Mouse (Mus musculus): ENCODE results near the gene Paqr9. TPM values are rescaled to one million over a fixed set of nuclear protein-coding genes. Genes with fewer than 3 reads are reported as not detected.

Paqr9 gene
- total and polyA plus RNA-seq, 2 experiments from 2014 or later: 6.3 to 26.0 TPM

DNA sequence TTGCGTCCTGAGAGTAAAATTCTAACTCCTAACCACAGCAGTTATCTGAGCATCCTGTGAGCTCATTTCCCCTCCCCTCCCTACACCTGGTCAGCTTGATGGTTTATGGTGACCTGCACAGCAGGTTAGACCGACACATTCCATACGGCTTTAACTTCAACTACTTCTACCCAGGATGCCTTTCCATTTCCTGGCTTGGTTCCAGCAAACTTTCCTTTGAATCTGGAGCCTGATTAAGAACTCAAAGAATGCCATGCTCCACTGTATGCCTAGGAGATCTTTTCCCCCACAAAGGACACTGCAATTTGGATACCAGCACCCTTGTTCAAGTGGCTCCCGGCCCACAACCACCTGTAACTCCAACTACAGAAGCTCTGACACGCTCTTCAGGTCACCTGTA lies 38.9 kb upstream of the Paqr9 start:
- Histone ChIP-seq H3K4me3 (ENCODE audit: low read depth, low read length) (no peak overlapping the region), H3K4me1 (ENCODE audit: insufficient read depth) (no peaks in the 10 kb centered on the region), H3K36me3 (ENCODE audit: insufficient read depth) (no peaks in the 10 kb centered on the region), H3K9ac (no peak overlapping the region), H3K27ac (ENCODE audit: low read depth, low read length) (no peak overlapping the region), H3K4me2 (ENCODE audit: low read depth) (no peak overlapping the region), H3K27me3 (ENCODE audit: insufficient read depth, low read length) (no peaks in the 10 kb centered on the region), H3K9me3 (ENCODE audit: low read length) (no peaks in the 10 kb centered on the region)
- TF ChIP-seq CTCF (IDR thresholded peaks at IDR 0.05; ENCODE audit: low read depth): no peak
- no peak for ATAC-seq
- 77% methylated on average over 5 of the region's 5 CpGs for WGBS
- DNase-seq: peak; percentile 17

DNA sequence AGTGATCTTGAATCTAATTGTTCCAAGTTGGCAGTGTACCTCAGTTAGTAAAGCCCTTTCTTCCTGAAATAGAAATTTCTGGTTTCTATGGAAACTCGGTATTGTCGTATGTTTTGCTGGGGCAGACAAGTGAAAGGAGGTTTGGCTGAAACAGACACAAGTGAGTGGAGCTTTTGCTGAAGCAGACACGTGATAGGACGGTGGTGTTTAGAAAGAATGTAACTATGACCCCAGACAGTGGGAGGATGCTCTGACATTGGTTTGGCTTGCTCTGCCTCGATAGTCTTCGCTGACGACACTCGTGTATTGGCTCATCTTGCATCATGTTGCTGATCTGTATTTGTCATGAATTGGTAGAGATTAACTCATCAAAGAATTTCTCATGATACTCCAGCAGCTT lies 38.4 kb upstream of the Paqr9 start:
- Histone ChIP-seq H3K9ac (no peak overlapping the region), H3K4me1 (ENCODE audit: insufficient read depth) (no peaks in the 10 kb centered on the region), H3K36me3 (ENCODE audit: insufficient read depth) (no peaks in the 10 kb centered on the region), H3K4me2 (ENCODE audit: low read depth) (no peak overlapping the region), H3K9me3 (ENCODE audit: low read length) (no peaks in the 10 kb centered on the region), H3K27ac (ENCODE audit: low read depth, low read length) (no peak overlapping the region), H3K27me3 (ENCODE audit: insufficient read depth, low read length) (no peaks in the 10 kb centered on the region), H3K4me3 (ENCODE audit: low read depth, low read length) (no peak overlapping the region)
- DNase-seq: peak; percentile 25
- peak; percentile 40; the same call in 1 of the 2 replicates for ATAC-seq
- TF ChIP-seq CTCF (IDR thresholded peaks at IDR 0.05; ENCODE audit: low read depth): no peak
- 73% methylated on average over 8 of the region's 8 CpGs for WGBS

DNA sequence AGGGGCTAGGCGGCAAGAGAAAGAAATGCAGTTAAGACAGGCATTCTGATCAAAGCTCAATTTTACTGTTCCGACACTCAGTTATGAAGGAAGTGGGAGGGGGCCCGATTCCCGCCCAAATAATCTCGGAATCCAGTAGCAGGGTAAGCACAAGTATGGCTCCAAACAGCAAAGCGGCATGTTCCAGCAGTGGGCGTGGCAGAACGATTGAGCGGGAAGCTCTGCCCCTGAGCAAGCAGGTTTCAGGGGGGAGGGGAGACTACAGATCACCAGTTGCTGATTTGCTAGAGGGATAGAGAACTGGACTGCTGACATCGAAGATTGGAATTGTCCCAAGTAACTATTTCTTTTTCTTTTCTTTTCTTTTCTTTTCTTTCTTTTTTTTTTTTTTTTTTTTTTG lies 37.9 kb upstream of the Paqr9 start:
- ATAC-seq (no peak), DNase-seq (no peak)
- Histone ChIP-seq H3K27me3 (ENCODE audit: insufficient read depth, low read length) (no peaks in the 10 kb centered on the region), H3K36me3 (ENCODE audit: insufficient read depth) (no peaks in the 10 kb centered on the region), H3K4me2 (ENCODE audit: low read depth) (no peak overlapping the region), H3K27ac (ENCODE audit: low read depth, low read length) (no peak overlapping the region), H3K9ac (no peak overlapping the region), H3K4me3 (ENCODE audit: low read depth, low read length) (no peak overlapping the region), H3K9me3 (ENCODE audit: low read length) (no peaks in the 10 kb centered on the region), H3K4me1 (ENCODE audit: insufficient read depth) (no peaks in the 10 kb centered on the region)
- 57% methylated on average over 10 of the region's 10 CpGs for WGBS
- TF ChIP-seq CTCF (IDR thresholded peaks at IDR 0.05; ENCODE audit: low read depth): no peak

DNA sequence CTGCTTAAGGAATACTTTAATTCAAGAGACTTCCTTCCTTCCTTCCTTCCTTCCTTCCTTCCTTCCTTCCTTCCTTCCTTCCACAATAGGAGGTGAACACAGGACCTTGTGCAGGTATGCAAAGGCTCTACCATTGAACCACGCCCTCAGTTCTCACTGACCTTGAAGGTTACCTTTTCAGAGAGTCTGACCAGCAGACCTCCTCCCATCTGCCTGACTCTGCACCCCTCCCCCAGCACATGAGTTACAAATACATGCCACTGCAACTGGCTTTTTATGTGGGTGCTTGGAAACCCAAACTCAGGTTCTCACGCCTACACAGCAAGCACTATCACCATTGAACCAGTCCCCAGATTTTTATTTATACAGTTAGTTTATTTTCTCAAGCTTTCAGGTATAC lies 36.9 kb upstream of the Paqr9 start:
- 82% methylated on average over 2 of the region's 2 CpGs for WGBS

DNA sequence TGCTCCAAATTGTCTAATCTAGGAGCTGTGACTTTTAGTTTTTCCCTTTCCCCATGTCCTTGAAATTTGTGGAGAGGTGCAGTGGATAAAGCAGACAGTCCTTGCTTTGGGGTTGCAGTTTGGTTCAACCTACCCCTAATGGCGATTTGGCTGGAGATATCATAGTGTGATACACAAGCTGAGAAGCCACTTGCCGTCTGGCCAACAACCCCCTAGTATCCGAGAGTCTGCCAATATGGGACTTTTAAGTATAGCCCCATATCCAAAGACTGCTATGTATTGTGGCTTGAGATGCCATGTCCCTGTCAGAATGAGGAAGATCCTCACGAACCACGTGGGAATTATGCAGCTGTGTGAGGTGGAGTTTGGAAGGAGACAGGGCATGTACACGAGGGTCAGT lies 34.1 kb upstream of the Paqr9 start:
- Histone ChIP-seq H3K9ac (no peak overlapping the region), H3K36me3 (ENCODE audit: insufficient read depth) (no peaks in the 10 kb centered on the region), H3K9me3 (ENCODE audit: low read length) (no peaks in the 10 kb centered on the region), H3K4me3 (ENCODE audit: low read depth, low read length) (no peak overlapping the region), H3K27ac (ENCODE audit: low read depth, low read length) (no peak overlapping the region), H3K4me2 (ENCODE audit: low read depth) (no peak overlapping the region), H3K27me3 (ENCODE audit: insufficient read depth, low read length) (no peaks in the 10 kb centered on the region), H3K4me1 (ENCODE audit: insufficient read depth) (no peaks in the 10 kb centered on the region)
- DNase-seq (no peak), ATAC-seq (no peak)
- no peak for TF ChIP-seq CTCF (IDR thresholded peaks at IDR 0.05; ENCODE audit: low read depth)
- 72% methylated on average over 6 of the region's 6 CpGs for WGBS

More for the DNA sequence above, 36.9 kb upstream of the Paqr9 start:
- Histone ChIP-seq H3K4me1 (ENCODE audit: insufficient read depth) (no peaks in the 10 kb centered on the region), H3K27me3 (ENCODE audit: insufficient read depth, low read length) (no peaks in the 10 kb centered on the region), H3K27ac (ENCODE audit: low read depth, low read length) (no peak overlapping the region), H3K9me3 (ENCODE audit: low read length) (no peaks in the 10 kb centered on the region), H3K36me3 (ENCODE audit: insufficient read depth) (no peaks in the 10 kb centered on the region), H3K4me3 (ENCODE audit: low read depth, low read length) (no peak overlapping the region), H3K9ac (no peak overlapping the region), H3K4me2 (ENCODE audit: low read depth) (no peak overlapping the region)
- no peak for ATAC-seq
- DNase-seq: no peak
- TF ChIP-seq CTCF (IDR thresholded peaks at IDR 0.05; ENCODE audit: low read depth): no peak

DNA sequence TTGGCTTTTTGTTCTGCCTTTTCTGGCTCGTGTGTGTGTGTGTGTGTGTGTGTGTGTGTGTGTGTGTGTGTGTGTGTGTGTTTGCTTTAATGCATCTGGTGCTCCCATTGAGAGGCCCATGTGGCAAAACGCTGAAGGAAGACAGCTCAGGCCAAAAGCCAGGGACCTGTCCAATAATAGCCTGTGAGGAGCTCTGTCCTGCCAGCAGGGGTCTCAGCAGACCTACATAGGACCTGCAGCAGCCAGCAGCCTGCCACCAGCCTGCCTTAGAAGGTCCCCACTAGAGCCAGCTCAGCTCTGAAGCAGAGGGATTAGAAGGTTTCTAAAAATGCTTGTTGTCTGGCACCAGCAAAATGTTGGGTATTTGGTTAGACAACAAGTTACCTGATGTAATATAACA lies 33.5 kb upstream of the Paqr9 start:
- WGBS: 10% methylated on average over 2 of the region's 2 CpGs

DNA sequence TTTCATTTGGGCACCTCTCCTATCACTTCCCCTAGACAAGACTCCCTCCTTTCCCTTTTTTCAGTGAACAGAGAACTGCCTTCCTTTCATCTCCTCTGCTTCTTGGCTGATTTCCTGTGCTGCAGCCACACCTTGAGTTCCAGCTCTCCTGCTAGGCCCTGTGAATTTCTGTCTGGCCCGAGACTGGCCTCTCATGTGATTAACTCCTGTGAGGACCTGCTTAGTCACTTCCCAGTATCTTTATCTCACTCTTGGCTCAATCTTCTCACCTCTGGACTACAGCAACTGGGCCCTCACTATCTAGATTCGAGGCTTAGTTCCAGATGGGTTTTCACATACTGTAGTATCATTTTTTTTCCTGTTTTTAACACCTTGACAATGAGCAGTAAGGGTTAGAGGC lies 31.8 kb upstream of the Paqr9 start:
- H3K27ac ChIP-seq (ENCODE audit: low read depth, low read length): no peak overlapping the region
- H3K4me2 ChIP-seq (ENCODE audit: low read depth): no peak overlapping the region
- WGBS: 63% methylated on average over 2 of the region's 2 CpGs
- ATAC-seq (no peak), DNase-seq (no peak)
- H3K9ac ChIP-seq: no peak overlapping the region
- H3K27me3 ChIP-seq (ENCODE audit: insufficient read depth, low read length): no peaks in the 10 kb centered on the region
- H3K4me3 ChIP-seq (ENCODE audit: low read depth, low read length): no peak overlapping the region
- H3K9me3 ChIP-seq (ENCODE audit: low read length): no peaks in the 10 kb centered on the region
- no peak for TF ChIP-seq CTCF (IDR thresholded peaks at IDR 0.05; ENCODE audit: low read depth)
- H3K4me1 ChIP-seq (ENCODE audit: insufficient read depth): no peaks in the 10 kb centered on the region
- H3K36me3 ChIP-seq (ENCODE audit: insufficient read depth): no peaks in the 10 kb centered on the region

More for the DNA sequence above, 33.5 kb upstream of the Paqr9 start:
- Histone ChIP-seq H3K9me3 (ENCODE audit: low read length) (no peaks in the 10 kb centered on the region), H3K36me3 (ENCODE audit: insufficient read depth) (no peaks in the 10 kb centered on the region), H3K4me1 (ENCODE audit: insufficient read depth) (no peaks in the 10 kb centered on the region), H3K4me2 (ENCODE audit: low read depth) (no peak overlapping the region), H3K9ac (no peak overlapping the region), H3K27me3 (ENCODE audit: insufficient read depth, low read length) (no peaks in the 10 kb centered on the region), H3K4me3 (ENCODE audit: low read depth, low read length) (no peak overlapping the region), H3K27ac (ENCODE audit: low read depth, low read length) (no peak overlapping the region)
- ATAC-seq: peak; percentile 64
- TF ChIP-seq CTCF (IDR thresholded peaks at IDR 0.05; ENCODE audit: low read depth): peak; percentile 56
- DNase-seq: no peak

DNA sequence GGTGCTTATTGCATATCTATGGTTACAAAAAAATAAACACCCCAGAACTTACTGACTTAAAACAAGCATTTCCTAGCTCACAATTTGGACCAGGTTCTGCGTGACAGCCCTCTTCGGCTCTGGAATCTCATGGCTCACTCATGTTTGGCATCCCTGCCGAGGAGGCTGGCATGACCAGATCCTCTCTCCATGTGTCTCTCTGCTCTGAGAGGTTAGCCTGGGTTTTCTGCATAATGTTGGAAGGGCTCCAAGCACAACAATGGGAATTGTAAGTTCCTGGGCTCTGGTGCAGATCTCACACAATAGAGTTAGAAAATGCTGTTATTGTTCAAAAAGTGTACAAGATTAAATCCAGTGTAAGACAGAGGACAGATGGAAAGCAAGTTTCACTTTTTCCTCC lies 28.3 kb upstream of the Paqr9 start:
- ATAC-seq: no peak

More for the DNA sequence above, 28.3 kb upstream of the Paqr9 start:
- no peak overlapping the region for H3K4me3 ChIP-seq (ENCODE audit: low read depth, low read length)
- H3K4me2 ChIP-seq (ENCODE audit: low read depth): no peak overlapping the region
- DNase-seq: no peak
- no peak for TF ChIP-seq CTCF (IDR thresholded peaks at IDR 0.05; ENCODE audit: low read depth)
- H3K27ac ChIP-seq (ENCODE audit: low read depth, low read length): no peak overlapping the region
- H3K27me3 ChIP-seq (ENCODE audit: insufficient read depth, low read length): no peaks in the 10 kb centered on the region
- H3K36me3 ChIP-seq (ENCODE audit: insufficient read depth): no peaks in the 10 kb centered on the region
- no peaks in the 10 kb centered on the region for H3K9me3 ChIP-seq (ENCODE audit: low read length)
- H3K9ac ChIP-seq: no peak overlapping the region
- no peaks in the 10 kb centered on the region for H3K4me1 ChIP-seq (ENCODE audit: insufficient read depth)
- WGBS: 41% methylated on average over 3 of the region's 3 CpGs

Data from forebrain, postnatal 0 days (tissue).